Mouse (Mus musculus) heart, adult 2 months (tissue): ENCODE measurements around the gene Prpsap1.

ENCODE experiments used
- CTCF ChIP-seq: fragments of 200-600 bp; IDR thresholded peaks from 2 replicates; pipeline ENCODE4 v1.8.1; 2022; ENCODE audit warnings: antibody characterized with exemption, mild to moderate bottlenecking, moderate library complexity
- EP300 ChIP-seq: fragments of 200-500 bp; IDR thresholded peaks from 2 replicates; pipeline ENCODE4 v1.6.1; 2011; ENCODE audit warnings: low read depth, low read length, control low read depth; ENCODE audit not compliant: insufficient read depth
- POLR2A ChIP-seq: fragments of 200-500 bp; IDR thresholded peaks from 2 replicates; pipeline ENCODE4 v1.6.1; 2011; ENCODE audit warnings: mild to moderate bottlenecking, low read depth, low read length, control low read depth; ENCODE audit not compliant: insufficient read depth

GRCm38 (mm10) chr11:116533341-116534153, 39.5 kb upstream of the Prpsap1 start:
- no peak for TF ChIP-seq CTCF
- no peak for TF ChIP-seq POLR2A
- TF ChIP-seq EP300: no peak
